Mouse (Mus musculus) limb, embryonic 12.5 days (tissue): ENCODE data around the gene Rps18. TPM values are rescaled to one million over a fixed set of nuclear protein-coding genes. Genes with fewer than 3 reads are reported as not detected.
A peak's percentile ranks its signal among the peaks of the same experiment; 100 is the strongest.
"Not testable (repeated sequence)": the region's sequence is repeated elsewhere in the genome, so short reads cannot be mapped to it uniquely, and the experiment has no call there.

Source experiments
- ATAC-seq: fragments of 200-750 bp; cut with Nextera tagmentation; 2 replicates; pipeline ENCODE4 v1.8.0; 2017; ENCODE audit warnings: low read depth, moderate TSS enrichment; ENCODE audit not compliant: insufficient number of reproducible peaks, insufficient read depth, low FRiP score, low TSS enrichment
- H3K27ac ChIP-seq: fragments of 300-500 bp; sonication (generic); 2 replicates; pipeline ENCODE4 v1.5.1; 2016; ENCODE audit warnings: mild to moderate bottlenecking, moderate library complexity
- H3K27me3 ChIP-seq: fragments of 300-500 bp; sonication (generic); 2 replicates; pipeline ENCODE4 v1.6.1; 2016; ENCODE audit warnings: mild to moderate bottlenecking, moderate library complexity
- H3K36me3 ChIP-seq: fragments of 300-500 bp; sonication (generic); 2 replicates; pipeline ENCODE4 v1.6.1; 2016; ENCODE audit warnings: mild to moderate bottlenecking, moderate library complexity
- H3K4me1 ChIP-seq: fragments of 300-500 bp; sonication (generic); replicated peaks from 2 replicates; pipeline ENCODE4 v1.6.1; 2016
- H3K4me2 ChIP-seq: fragments of 300-500 bp; sonication (generic); 2 replicates; pipeline ENCODE4 v1.6.1; 2016; ENCODE audit warnings: mild to moderate bottlenecking, moderate library complexity
- H3K4me3 ChIP-seq: fragments of 300-500 bp; sonication (generic); replicated peaks from 2 replicates; pipeline ENCODE4 v1.5.1; 2016; ENCODE audit warnings: mild to moderate bottlenecking
- H3K9ac ChIP-seq: fragments of 300-500 bp; sonication (generic); replicated peaks from 2 replicates; pipeline ENCODE4 v1.6.1; 2016; ENCODE audit warnings: mild to moderate bottlenecking, moderate library complexity
- H3K9me3 ChIP-seq: fragments of 300-500 bp; sonication (generic); 2 replicates; pipeline ENCODE4 v1.6.1; 2016; ENCODE audit warnings: mild to moderate bottlenecking, moderate library complexity
- WGBS: fragments of 180-500 bp; shearing (Covaris S2); methylation state at CpG from one replicate; pipeline ENCODE4 v1.1.7; 2016; 5-methylcytosine and 5-hydroxymethylcytosine counted together
- polyA plus RNA-seq: library from polyadenylated mRNA; unstranded; fragments of >200 nt; fragmentation: Nextera tagmentation; extraction: Ambion mirVana; gene quantifications from 2 replicates; pipeline ENCODE4 v1.2.1, GENCODE M21; 2016

Rps18 gene
- polyA plus RNA-seq, 1 experiment from 2014 or later, result 1,388 TPM

- Histone ChIP-seq H3K4me3 (peak overlapping the region; percentile 6; the same call in 1 of the 2 replicates), H3K9ac (no peak overlapping the region), H3K4me1 (peaks cover 46% of the 10 kb centered on the region), H3K27ac (no peak overlapping the region), H3K27me3 (no peaks in the 10 kb centered on the region), H3K36me3 (peaks cover 47% of the 10 kb centered on the region), H3K4me2 (no peak overlapping the region), H3K9me3 (no peaks in the 10 kb centered on the region)
- no peak for ATAC-seq
- 93% methylated on average over 28 of the region's 28 CpGs for WGBS
These were observed 43.9 kb downstream of the Rps18 start for GRCm38 (mm10) chr17:33911813-33912414.

GRCm38 (mm10) chr17:33911052-33911812 is 44.6 kb downstream of the Rps18 start:
- Histone ChIP-seq H3K27ac (no peak overlapping the region), H3K9me3 (no peaks in the 10 kb centered on the region), H3K27me3 (no peaks in the 10 kb centered on the region), H3K4me1 (peaks cover 40% of the 10 kb centered on the region), H3K4me3 (peak overlapping the region; percentile 6; the same call in 1 of the 2 replicates), H3K4me2 (no peak overlapping the region), H3K9ac (no peak overlapping the region), H3K36me3 (peaks cover 47% of the 10 kb centered on the region)
- WGBS, result 91% methylated on average over 31 of the region's 31 CpGs
- ATAC-seq, result no peak

- peak overlapping the region; percentile 81 for H3K9ac ChIP-seq
- H3K27ac ChIP-seq, result peak overlapping the region; percentile 91; the same call in 1 of the 2 replicates
- H3K36me3 ChIP-seq, result peaks cover 47% of the 10 kb centered on the region
- peak overlapping the region; percentile 94 for H3K4me2 ChIP-seq
- ATAC-seq, result no peak
- peak overlapping the region; percentile 75 for H3K4me3 ChIP-seq
- WGBS, result 54% methylated on average over 11 of the region's 11 CpGs
- H3K27me3 ChIP-seq, result no peaks in the 10 kb centered on the region
- no peaks in the 10 kb centered on the region for H3K9me3 ChIP-seq
- peaks cover 39% of the 10 kb centered on the region for H3K4me1 ChIP-seq
These were observed 45.3 kb downstream of the Rps18 start for GRCm38 (mm10) chr17:33910346-33911051.

- 1% methylated on average over 14 of the region's 14 CpGs for WGBS
- ATAC-seq, result no peak
- H3K4me1 ChIP-seq, result peaks cover 33% of the 10 kb centered on the region
These were observed 45.9 kb downstream of the Rps18 start for GRCm38 (mm10) chr17:33909869-33910250.

GRCm38 (mm10) chr17:33909077-33909868 is 46.5 kb downstream of the Rps18 start, which contains the start of gene Daxx:
Gene Daxx (plus strand): TSS chr17:33909414.
- no peaks in the 10 kb centered on the region for H3K9me3 ChIP-seq
- peak; percentile 96 for ATAC-seq
- H3K36me3 ChIP-seq, result peaks cover 38% of the 10 kb centered on the region
- H3K27me3 ChIP-seq, result no peaks in the 10 kb centered on the region
- peaks cover 29% of the 10 kb centered on the region for H3K4me1 ChIP-seq
- WGBS, result under 1% methylated on average over 68 of the region's 68 CpGs
- peak within 1 kb of the TSS; percentile 94 for H3K4me2 ChIP-seq
- peak within 1 kb of the TSS; percentile 81 for H3K9ac ChIP-seq
- peak within 1 kb of the TSS; percentile 75 for H3K4me3 ChIP-seq
- H3K27ac ChIP-seq, result peak within 1 kb of the TSS; percentile 91

More at GRCm38 (mm10) chr17:33909869-33910250, 45.9 kb downstream of the Rps18 start:
- no peaks in the 10 kb centered on the region for H3K27me3 ChIP-seq
- peak overlapping the region; percentile 94 for H3K4me2 ChIP-seq
- H3K9ac ChIP-seq, result peak overlapping the region; percentile 81
- no peaks in the 10 kb centered on the region for H3K9me3 ChIP-seq
- peak overlapping the region; percentile 91 for H3K27ac ChIP-seq
- H3K4me3 ChIP-seq, result peak overlapping the region; percentile 75
- H3K36me3 ChIP-seq, result peaks cover 44% of the 10 kb centered on the region

- Histone ChIP-seq H3K9me3 (no peaks in the 10 kb centered on the region), H3K4me3 (peak overlapping the region; percentile 75), H3K36me3 (peaks cover 30% of the 10 kb centered on the region), H3K27ac (peak overlapping the region; percentile 91), H3K4me1 (peaks cover 25% of the 10 kb centered on the region), H3K9ac (peak overlapping the region; percentile 73), H3K4me2 (peak overlapping the region; percentile 94), H3K27me3 (no peaks in the 10 kb centered on the region)
- under 1% methylated on average over 44 of the region's 44 CpGs for WGBS
- peak; percentile 8; the same call in 1 of the 2 replicates for ATAC-seq
These were observed 47.3 kb downstream of the Rps18 start for GRCm38 (mm10) chr17:33908331-33909076.

GRCm38 (mm10) chr17:33904835-33905234 is 51.0 kb downstream of the Rps18 start, which contains the start of gene Platr17:
Gene Platr17 (plus strand): TSS chr17:33905135.
- not testable (repeated sequence) for ATAC-seq, H3K4me2 ChIP-seq, H3K27ac ChIP-seq, H3K36me3 ChIP-seq, H3K4me3 ChIP-seq, H3K4me1 ChIP-seq, H3K9me3 ChIP-seq, H3K27me3 ChIP-seq, H3K9ac ChIP-seq
- 26% methylated on average over 3 of the region's 4 CpGs for WGBS

GRCm38 (mm10) chr17:33903911-33904651 is 51.7 kb downstream of the Rps18 start:
- not testable (repeated sequence) for H3K36me3 ChIP-seq, H3K27ac ChIP-seq, H3K27me3 ChIP-seq, H3K9ac ChIP-seq, H3K9me3 ChIP-seq, H3K4me2 ChIP-seq, ATAC-seq, H3K4me3 ChIP-seq, H3K4me1 ChIP-seq
- WGBS, result 67% methylated on average over 6 of the region's 6 CpGs

GRCm38 (mm10) chr17:33902491-33902890 is 53.3 kb downstream of the Rps18 start:
- Histone ChIP-seq H3K27me3 (no peaks in the 10 kb centered on the region), H3K27ac (no peak overlapping the region), H3K36me3 (no peaks in the 10 kb centered on the region), H3K9ac (no peak overlapping the region), H3K4me3 (no peak overlapping the region), H3K9me3 (no peaks in the 10 kb centered on the region), H3K4me2 (no peak overlapping the region), H3K4me1 (no peaks in the 10 kb centered on the region)
- 81% methylated on average over 7 of the region's 7 CpGs for WGBS
- no peak for ATAC-seq

GRCm38 (mm10) chr17:33902079-33902478 is 53.7 kb downstream of the Rps18 start:
- WGBS, result 39% methylated on average over 4 of the region's 4 CpGs
- Histone ChIP-seq H3K27me3 (no peaks in the 10 kb centered on the region), H3K9me3 (no peaks in the 10 kb centered on the region), H3K4me2 (no peak overlapping the region), H3K36me3 (no peaks in the 10 kb centered on the region), H3K4me1 (no peaks in the 10 kb centered on the region), H3K9ac (no peak overlapping the region), H3K4me3 (no peak overlapping the region), H3K27ac (no peak overlapping the region)
- ATAC-seq, result no peak
